Mouse (Mus musculus) olfactory bulb, adult 2 months (tissue): Measurements from ENCODE around the gene Dock8.

Source experiments
- CTCF ChIP-seq: fragments of 200-500 bp; IDR thresholded peaks from 2 replicates; pipeline ENCODE4 v1.5.1; 2012; ENCODE audit warnings: low read depth, mild to moderate bottlenecking, low read length, moderate library complexity; ENCODE audit not compliant: insufficient read depth
- POLR2A ChIP-seq: fragments of 200-500 bp; IDR thresholded peaks from 2 replicates; pipeline ENCODE4 v1.6.1; 2012; ENCODE audit warnings: mild to moderate bottlenecking, low read depth, low read length, moderate library complexity; ENCODE audit not compliant: insufficient read depth

DNA sequence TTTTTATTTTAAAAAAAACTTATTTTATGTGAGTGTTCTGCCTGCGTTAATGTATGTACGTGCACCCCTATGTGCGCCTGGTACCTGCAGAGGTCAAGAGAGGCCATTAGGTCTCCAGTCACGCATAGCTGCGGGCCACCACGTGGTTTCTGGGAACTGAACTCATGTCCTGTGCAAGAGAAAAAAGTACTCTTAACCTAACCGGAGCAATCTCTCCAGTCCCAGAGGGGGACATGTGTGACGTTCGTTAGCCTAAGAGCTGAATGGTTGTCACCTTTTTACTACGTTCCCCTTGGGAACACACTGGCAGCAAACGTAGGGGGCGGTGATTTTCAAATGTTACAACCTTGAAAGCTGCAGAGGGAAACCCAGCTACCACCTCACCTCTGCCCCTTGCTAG, 207.6 kb downstream of the Dock8 start:
- TF ChIP-seq CTCF (no peak), POLR2A (no peak)
